Mouse (Mus musculus) splenic B cell, adult 2 months (primary cell): ENCODE data around the gene Olfr519.

Experiments used
- DNase-seq: peaks from one replicate; pipeline ENCODE4 v3.0.0-alpha.2; 2011; ENCODE audit warnings: low read depth, low spot score
- H3K27me3 ChIP-seq: 2 replicates; pipeline ENCODE4 v1.6.1; 2012; ENCODE audit warnings: mild to moderate bottlenecking, low read length, moderate library complexity, mixed read lengths; ENCODE audit not compliant: control insufficient read depth, poor library complexity, insufficient read depth, severe bottlenecking
- H3K36me3 ChIP-seq: 2 replicates; pipeline ENCODE4 v1.6.1; 2012; ENCODE audit warnings: mild to moderate bottlenecking, low read length, moderate library complexity, mixed read lengths; ENCODE audit not compliant: control insufficient read depth, poor library complexity, insufficient read depth, severe bottlenecking

The Olfr519 gene

GRCm38 (mm10) chr7:108894320-108894719 lies at the start of gene Olfr519:
Gene Olfr519, minus strand, starts transcription at chr7:108894420.
- no peak for DNase-seq
- no peaks in the 10 kb centered on the region for H3K36me3 ChIP-seq
- no peaks in the 10 kb centered on the region for H3K27me3 ChIP-seq

- Histone ChIP-seq H3K36me3 (peaks cover 13% of the 10 kb centered on the region), H3K27me3 (no peaks in the 10 kb centered on the region)
- DNase-seq, result peak; percentile 71
These were observed 49.8 kb upstream of the Olfr519 start for GRCm38 (mm10) chr7:108944002-108944401.

- peaks cover 27% of the 10 kb centered on the region for H3K36me3 ChIP-seq
- DNase-seq, result no peak
These were observed 47.2 kb upstream of the Olfr519 start for GRCm38 (mm10) chr7:108941466-108941865.

GRCm38 (mm10) chr7:108936591-108936990 lies 42.4 kb upstream of the Olfr519 start:
- Histone ChIP-seq H3K36me3 (peaks cover 22% of the 10 kb centered on the region), H3K27me3 (no peaks in the 10 kb centered on the region)
- DNase-seq, result no peak

More at GRCm38 (mm10) chr7:108941466-108941865, 47.2 kb upstream of the Olfr519 start:
- no peaks in the 10 kb centered on the region for H3K27me3 ChIP-seq

GRCm38 (mm10) chr7:108935411-108935810 lies 41.2 kb upstream of the Olfr519 start:
- Histone ChIP-seq H3K27me3 (no peaks in the 10 kb centered on the region), H3K36me3 (peaks cover 20% of the 10 kb centered on the region)
- DNase-seq, result no peak

- Histone ChIP-seq H3K27me3 (no peaks in the 10 kb centered on the region), H3K36me3 (peaks cover 15% of the 10 kb centered on the region)
- DNase-seq, result no peak
These were observed 40.6 kb upstream of the Olfr519 start for GRCm38 (mm10) chr7:108934836-108935235.

- Histone ChIP-seq H3K36me3 (peaks cover 14% of the 10 kb centered on the region), H3K27me3 (no peaks in the 10 kb centered on the region)
- DNase-seq, result peak; percentile 99
These were observed 39.8 kb upstream of the Olfr519 start, which contains the start of gene Eif3f for GRCm38 (mm10) chr7:108933794-108934731. Gene Eif3f, plus strand, starts transcription at chr7:108934417.

GRCm38 (mm10) chr7:108929726-108930393 lies 35.6 kb upstream of the Olfr519 start, which contains the start of gene Nlrp10:
Gene Nlrp10, minus strand, starts transcription at chr7:108930178.
- Histone ChIP-seq H3K36me3 (peaks cover 4% of the 10 kb centered on the region; the same call in 1 of the 2 replicates), H3K27me3 (no peaks in the 10 kb centered on the region)
- DNase-seq, result peak; percentile 66

- H3K36me3 ChIP-seq, result peaks cover 4% of the 10 kb centered on the region; the same call in 1 of the 2 replicates
- no peaks in the 10 kb centered on the region for H3K27me3 ChIP-seq
- no peak for DNase-seq
These were observed 34.3 kb upstream of the Olfr519 start for GRCm38 (mm10) chr7:108928280-108929188.

- no peak for DNase-seq
- no peaks in the 10 kb centered on the region for H3K27me3 ChIP-seq
- peaks cover 4% of the 10 kb centered on the region; the same call in 1 of the 2 replicates for H3K36me3 ChIP-seq
These were observed 32.8 kb upstream of the Olfr519 start for GRCm38 (mm10) chr7:108927043-108927442.

- H3K36me3 ChIP-seq, result no peaks in the 10 kb centered on the region
- H3K27me3 ChIP-seq, result no peaks in the 10 kb centered on the region
- no peak for DNase-seq
These were observed 9.7 kb upstream of the Olfr519 start for GRCm38 (mm10) chr7:108903969-108904368.

GRCm38 (mm10) chr7:108884906-108885305 lies 9.3 kb downstream of the Olfr519 start, which contains the start of gene Olfr518:
Gene Olfr518, minus strand, starts transcription at chr7:108885006.
- no peaks in the 10 kb centered on the region for H3K27me3 ChIP-seq
- no peak for DNase-seq
- H3K36me3 ChIP-seq, result no peaks in the 10 kb centered on the region

GRCm38 (mm10) chr7:108872279-108872678 lies 21.9 kb downstream of the Olfr519 start, which contains the start of gene Olfr517:
Gene Olfr517, minus strand, starts transcription at chr7:108872379.
- H3K27me3 ChIP-seq, result no peaks in the 10 kb centered on the region
- DNase-seq, result no peak

GRCm38 (mm10) chr7:108850429-108850828 lies 43.8 kb downstream of the Olfr519 start, which contains the start of gene Olfr516:
Gene Olfr516, minus strand, starts transcription at chr7:108850529.
- H3K36me3 ChIP-seq, result no peaks in the 10 kb centered on the region
- H3K27me3 ChIP-seq, result no peaks in the 10 kb centered on the region
- no peak for DNase-seq

More at GRCm38 (mm10) chr7:108872279-108872678, 21.9 kb downstream of the Olfr519 start, which contains the start of gene Olfr517:
- H3K36me3 ChIP-seq, result no peaks in the 10 kb centered on the region
